Mouse (Mus musculus): ENCODE data around the gene Sept10. TPM values are rescaled to one million over a fixed set of nuclear protein-coding genes. Genes with fewer than 3 reads are reported as not detected.

The Sept10 gene
- polyA plus RNA-seq, 1 experiment: 1.5 TPM

DNA sequence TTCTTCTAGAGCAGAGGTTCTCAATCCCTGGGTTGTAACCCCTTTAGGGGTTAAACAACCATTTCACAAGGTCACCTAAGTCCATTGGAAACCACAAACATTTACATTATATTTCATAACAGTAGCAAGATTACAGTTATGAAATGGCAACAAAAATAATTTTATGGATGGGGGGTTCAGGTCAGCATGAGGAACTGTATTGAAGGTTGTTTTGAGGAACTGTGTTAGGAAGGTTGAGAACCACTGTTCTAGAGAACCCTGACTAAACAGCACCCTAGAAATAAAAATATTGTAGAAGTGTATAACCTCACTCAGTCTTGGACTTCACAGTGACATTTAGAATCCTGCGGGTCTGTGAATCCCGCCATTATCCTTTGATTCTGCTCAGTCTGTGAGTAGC is 13.6 kb upstream of the Sept10 start:
- TF ChIP-seq CTCF (IDR thresholded peaks at IDR 0.05; ENCODE audit: extremely low read depth, insufficient read length, insufficient replicate concordance, low read depth, low read length) (no peak), POLR2A (IDR thresholded peaks at IDR 0.05; ENCODE audit: low read depth, low read length) (no peak)
- H3K27ac ChIP-seq (ENCODE audit: insufficient read depth, low read depth, low read length): no peak overlapping the region
- H3K36me3 ChIP-seq (ENCODE audit: control insufficient read depth, insufficient read depth, low read length): no peaks in the 10 kb centered on the region
- no peaks in the 10 kb centered on the region for H3K27me3 ChIP-seq (ENCODE audit: control insufficient read depth, insufficient read depth, low read length)
- 92% methylated on average over 2 of the region's 2 CpGs for WGBS
- H3K4me1 ChIP-seq (ENCODE audit: control insufficient read depth, insufficient read depth, insufficient read length, low read length): no peaks in the 10 kb centered on the region; the same call in 1 of the 2 replicates
- H3K4me3 ChIP-seq (ENCODE audit: low read depth, low read length): no peak overlapping the region

DNA sequence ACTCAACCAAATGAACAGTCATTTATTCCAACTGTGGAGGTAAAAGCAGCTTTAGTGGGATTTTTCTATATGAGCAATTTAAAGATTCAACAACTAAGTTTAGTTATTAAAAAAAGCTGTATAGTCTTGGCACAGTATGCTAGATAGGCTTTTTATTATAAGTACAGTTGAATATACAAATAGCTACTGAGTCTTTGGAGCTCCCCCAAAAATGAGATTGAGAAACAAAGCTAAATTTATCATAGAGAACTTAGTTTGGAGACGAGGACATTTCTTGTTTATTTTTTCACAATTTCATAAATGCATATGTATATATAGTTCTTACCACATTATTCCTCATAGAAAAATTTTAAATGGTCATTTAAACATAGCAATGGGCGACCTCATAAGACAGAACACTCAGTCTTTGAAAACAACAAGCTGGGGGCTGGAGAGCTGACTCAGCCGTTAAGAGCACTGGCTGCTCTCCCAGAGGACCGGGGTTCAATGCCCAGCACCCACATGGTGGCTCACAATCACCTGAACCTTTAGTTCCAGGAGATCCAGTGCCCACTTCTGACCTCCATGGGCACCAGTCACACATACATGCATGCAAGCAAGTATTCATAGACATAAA is 7.7 kb upstream of the Sept10 start:
- no peak for TF ChIP-seq CTCF (IDR thresholded peaks at IDR 0.05; ENCODE audit: extremely low read depth, insufficient read length, insufficient replicate concordance, low read depth, low read length)
- Histone ChIP-seq H3K4me1 (ENCODE audit: control insufficient read depth, insufficient read depth, insufficient read length, low read length) (no peaks in the 10 kb centered on the region), H3K27ac (ENCODE audit: insufficient read depth, low read depth, low read length) (no peak overlapping the region), H3K36me3 (ENCODE audit: control insufficient read depth, insufficient read depth, low read length) (no peaks in the 10 kb centered on the region), H3K4me3 (ENCODE audit: low read depth, low read length) (no peak overlapping the region), H3K27me3 (ENCODE audit: control insufficient read depth, insufficient read depth, low read length) (no peaks in the 10 kb centered on the region)
- WGBS: 65% methylated on average over 4 of the region's 4 CpGs

GRCm38 (mm10) chr10:59225137-59225536 is 3.5 kb upstream of the Sept10 start:
- Histone ChIP-seq H3K4me1 (ENCODE audit: control insufficient read depth, insufficient read depth, insufficient read length, low read length) (peaks cover 5% of the 10 kb centered on the region), H3K36me3 (ENCODE audit: control insufficient read depth, insufficient read depth, low read length) (no peaks in the 10 kb centered on the region), H3K27ac (ENCODE audit: insufficient read depth, low read depth, low read length) (no peak overlapping the region), H3K4me3 (ENCODE audit: low read depth, low read length) (no peak overlapping the region), H3K27me3 (ENCODE audit: control insufficient read depth, insufficient read depth, low read length) (no peaks in the 10 kb centered on the region)
- no peak for TF ChIP-seq POLR2A (IDR thresholded peaks at IDR 0.05; ENCODE audit: low read depth, low read length)
- no peak for TF ChIP-seq CTCF (IDR thresholded peaks at IDR 0.05; ENCODE audit: extremely low read depth, insufficient read length, insufficient replicate concordance, low read depth, low read length)
- WGBS: 40% methylated on average over 2 of the region's 2 CpGs

- peaks cover 5% of the 10 kb centered on the region for H3K4me1 ChIP-seq (ENCODE audit: control insufficient read depth, insufficient read depth, insufficient read length, low read length)
- no peak for TF ChIP-seq CTCF (IDR thresholded peaks at IDR 0.05; ENCODE audit: extremely low read depth, insufficient read length, insufficient replicate concordance, low read depth, low read length)
- TF ChIP-seq POLR2A (IDR thresholded peaks at IDR 0.05; ENCODE audit: low read depth, low read length): no peak
- no peaks in the 10 kb centered on the region for H3K27me3 ChIP-seq (ENCODE audit: control insufficient read depth, insufficient read depth, low read length)
- H3K4me3 ChIP-seq (ENCODE audit: low read depth, low read length): no peak overlapping the region
- WGBS: 30% methylated on average over 4 of the region's 4 CpGs
- no peaks in the 10 kb centered on the region for H3K36me3 ChIP-seq (ENCODE audit: control insufficient read depth, insufficient read depth, low read length)
- H3K27ac ChIP-seq (ENCODE audit: insufficient read depth, low read depth, low read length): no peak overlapping the region
These were observed 2.2 kb upstream of the Sept10 start for GRCm38 (mm10) chr10:59223890-59224289.

DNA sequence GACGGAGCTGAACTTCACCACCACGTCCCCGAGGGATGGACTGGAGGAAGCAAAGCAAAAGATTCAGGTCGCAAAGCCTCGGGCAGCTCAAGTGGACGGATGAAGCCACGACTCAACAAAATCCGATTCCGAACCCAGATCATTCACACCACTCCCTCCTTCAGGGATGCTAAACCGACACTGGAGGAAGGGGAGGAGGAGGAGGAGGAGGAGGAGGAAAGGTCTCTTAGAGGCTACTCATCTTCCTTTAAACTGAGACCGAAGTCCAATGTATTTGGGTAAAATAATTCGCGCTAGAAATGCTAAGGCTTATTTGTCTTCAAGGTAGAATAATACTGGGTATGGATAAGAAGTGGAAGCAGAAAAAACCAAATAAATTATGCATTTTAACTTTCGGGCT is 1.7 kb upstream of the Sept10 start:
- no peak for TF ChIP-seq POLR2A (IDR thresholded peaks at IDR 0.05; ENCODE audit: low read depth, low read length)
- no peak overlapping the region for H3K27ac ChIP-seq (ENCODE audit: insufficient read depth, low read depth, low read length)
- peaks cover 5% of the 10 kb centered on the region for H3K4me1 ChIP-seq (ENCODE audit: control insufficient read depth, insufficient read depth, insufficient read length, low read length)
- no peaks in the 10 kb centered on the region for H3K36me3 ChIP-seq (ENCODE audit: control insufficient read depth, insufficient read depth, low read length)
- H3K4me3 ChIP-seq (ENCODE audit: low read depth, low read length): peak overlapping the region; percentile 95
- H3K27me3 ChIP-seq (ENCODE audit: control insufficient read depth, insufficient read depth, low read length): no peaks in the 10 kb centered on the region
- 35% methylated on average over 14 of the region's 14 CpGs for WGBS

GRCm38 (mm10) chr10:59222271-59223101 is 839 bp upstream of the Sept10 start:
- peak overlapping the region; percentile 71; the same call in 1 of the 2 replicates for H3K27ac ChIP-seq (ENCODE audit: insufficient read depth, low read depth, low read length)
- no peaks in the 10 kb centered on the region for H3K27me3 ChIP-seq (ENCODE audit: control insufficient read depth, insufficient read depth, low read length)
- peaks cover 5% of the 10 kb centered on the region for H3K4me1 ChIP-seq (ENCODE audit: control insufficient read depth, insufficient read depth, insufficient read length, low read length)
- H3K4me3 ChIP-seq (ENCODE audit: low read depth, low read length): peak overlapping the region; percentile 95
- no peaks in the 10 kb centered on the region for H3K36me3 ChIP-seq (ENCODE audit: control insufficient read depth, insufficient read depth, low read length)
- TF ChIP-seq POLR2A (IDR thresholded peaks at IDR 0.05; ENCODE audit: low read depth, low read length) (no peak), CTCF (IDR thresholded peaks at IDR 0.05; ENCODE audit: extremely low read depth, insufficient read length, insufficient replicate concordance, low read depth, low read length) (no peak)
- WGBS: 3% methylated on average over 49 of the region's 49 CpGs

- H3K4me3 ChIP-seq (ENCODE audit: low read depth, low read length): peak overlapping the region; percentile 95
- H3K27me3 ChIP-seq (ENCODE audit: control insufficient read depth, insufficient read depth, low read length): no peaks in the 10 kb centered on the region
- TF ChIP-seq CTCF (IDR thresholded peaks at IDR 0.05; ENCODE audit: extremely low read depth, insufficient read length, insufficient replicate concordance, low read depth, low read length) (no peak), POLR2A (IDR thresholded peaks at IDR 0.05; ENCODE audit: low read depth, low read length) (no peak)
- peaks cover 5% of the 10 kb centered on the region for H3K4me1 ChIP-seq (ENCODE audit: control insufficient read depth, insufficient read depth, insufficient read length, low read length)
- peak overlapping the region; percentile 68; the same call in 1 of the 2 replicates for H3K27ac ChIP-seq (ENCODE audit: insufficient read depth, low read depth, low read length)
- under 1% methylated on average over 39 of the region's 39 CpGs for WGBS
- no peaks in the 10 kb centered on the region for H3K36me3 ChIP-seq (ENCODE audit: control insufficient read depth, insufficient read depth, low read length)
These were observed 699 bp downstream of the Sept10 start for GRCm38 (mm10) chr10:59220824-59221472.
